Mouse (Mus musculus) embryonic fibroblast, embryonic 13.5 days (primary cell): ENCODE results near the gene Gnl1.
"Not testable (repeated sequence)": the region's sequence is repeated elsewhere in the genome, so short reads cannot be mapped to it uniquely, and the experiment has no call there.

ENCODE experiments used
- CTCF ChIP-seq: IDR thresholded peaks from 2 replicates; pipeline ENCODE4 v1.5.1; 2011; ENCODE audit warnings: mild to moderate bottlenecking, control low read depth, low read length, moderate library complexity, borderline replicate concordance; ENCODE audit not compliant: insufficient read depth
- POLR2A ChIP-seq: IDR thresholded peaks from 2 replicates; pipeline ENCODE4 v1.6.1; 2011; ENCODE audit warnings: low read depth, mild to moderate bottlenecking, control low read depth, low read length, moderate library complexity

GRCm38 (mm10) chr17:35952559-35952958 lies 27.1 kb upstream of the Gnl1 start:
- TF ChIP-seq CTCF, POLR2A: not testable (repeated sequence)
